Mouse (Mus musculus) right cerebral cortex, postnatal 4 days (tissue): ENCODE results near the gene D16Ertd472e.

Source experiments
- DNase-seq: peaks from one replicate; pipeline ENCODE4 v3.0.0-alpha.2; 2022

The D16Ertd472e gene

GRCm38 (mm10) chr16:78576478-78577084 is at the start of gene D16Ertd472e:
D16Ertd472e (minus strand) TSS chr16:78576708.
- DNase-seq = peak; percentile 79

- DNase-seq = no peak
Measured at GRCm38 (mm10) chr16:78622755-78623154, 46.2 kb upstream of the D16Ertd472e start.

GRCm38 (mm10) chr16:78619386-78619785 is 42.9 kb upstream of the D16Ertd472e start:
- DNase-seq = no peak

GRCm38 (mm10) chr16:78617757-78618532 is 41.4 kb upstream of the D16Ertd472e start:
- DNase-seq = no peak

- no peak for DNase-seq
Measured at GRCm38 (mm10) chr16:78606202-78606601, 29.7 kb upstream of the D16Ertd472e start.

GRCm38 (mm10) chr16:78598919-78599318 is 22.4 kb upstream of the D16Ertd472e start:
- no peak for DNase-seq

GRCm38 (mm10) chr16:78596381-78596780 is 19.9 kb upstream of the D16Ertd472e start:
- DNase-seq = no peak

GRCm38 (mm10) chr16:78595821-78596220 is 19.3 kb upstream of the D16Ertd472e start:
- no peak for DNase-seq

GRCm38 (mm10) chr16:78594154-78594553 is 17.6 kb upstream of the D16Ertd472e start:
- DNase-seq = no peak

GRCm38 (mm10) chr16:78591130-78591529 is 14.6 kb upstream of the D16Ertd472e start:
- no peak for DNase-seq

- DNase-seq = no peak
Measured at GRCm38 (mm10) chr16:78588821-78589220, 12.3 kb upstream of the D16Ertd472e start.

- no peak for DNase-seq
Measured at GRCm38 (mm10) chr16:78586621-78587020, 10.1 kb upstream of the D16Ertd472e start.

- DNase-seq = no peak
Measured at GRCm38 (mm10) chr16:78585664-78586397, 9.3 kb upstream of the D16Ertd472e start.

GRCm38 (mm10) chr16:78585163-78585562 is 8.7 kb upstream of the D16Ertd472e start:
- no peak for DNase-seq

GRCm38 (mm10) chr16:78583968-78584367 is 7.5 kb upstream of the D16Ertd472e start:
- DNase-seq = no peak

- DNase-seq = no peak
Measured at GRCm38 (mm10) chr16:78580387-78580786, 3.9 kb upstream of the D16Ertd472e start.

GRCm38 (mm10) chr16:78579386-78579785 is 2.9 kb upstream of the D16Ertd472e start:
- DNase-seq = no peak

- DNase-seq = no peak
Measured at GRCm38 (mm10) chr16:78577085-78577671, 670 bp upstream of the D16Ertd472e start.

GRCm38 (mm10) chr16:78575852-78576477 is 543 bp downstream of the D16Ertd472e start:
- peak; percentile 62 for DNase-seq

- no peak for DNase-seq
Measured at GRCm38 (mm10) chr16:78575190-78575851, 1.2 kb downstream of the D16Ertd472e start.

- DNase-seq = no peak
Measured at GRCm38 (mm10) chr16:78574241-78574640, 2.3 kb downstream of the D16Ertd472e start.

- DNase-seq = no peak
Measured at GRCm38 (mm10) chr16:78573016-78573415, 3.5 kb downstream of the D16Ertd472e start.
